Mouse (Mus musculus): ENCODE measurements around the gene Rpl26. TPM values are rescaled to one million over a fixed set of nuclear protein-coding genes. Genes with fewer than 3 reads are reported as not detected.
"Not testable (repeated sequence)": the region's sequence is repeated elsewhere in the genome, so short reads cannot be mapped to it uniquely, and the experiment has no call there.

Gene Rpl26
- polyA plus RNA-seq, 1 experiment from 2014 or later = 951 TPM

GRCm38 (mm10) chr11:68924749-68925148 lies 23.4 kb downstream of the Rpl26 start:
- Histone ChIP-seq H3K4me3 (ENCODE audit: low read length) (no peak overlapping the region), H3K4me2 (ENCODE audit: low read depth, low read length) (no peak overlapping the region), H3K9ac (ENCODE audit: low read length) (no peak overlapping the region), H3K9me3 (ENCODE audit: control insufficient read depth, low read length) (no peaks in the 10 kb centered on the region), H3K27me3 (ENCODE audit: control insufficient read depth, insufficient read depth, low read depth, low read length) (no peaks in the 10 kb centered on the region), H3K4me1 (replicated peaks; ENCODE audit: control insufficient read depth, insufficient read depth, low read length) (no peaks in the 10 kb centered on the region), H3K36me3 (ENCODE audit: control insufficient read depth, insufficient read depth, low read length) (no peaks in the 10 kb centered on the region), H3K27ac (ENCODE audit: low read length) (no peak overlapping the region)
- no peak for ATAC-seq (ENCODE audit: low read depth)
- WGBS = 73% methylated on average over 2 of the region's 2 CpGs

GRCm38 (mm10) chr11:68926981-68927380 lies 25.6 kb downstream of the Rpl26 start, which contains the start of gene Odf4:
Gene Odf4 (minus strand): TSS chr11:68927081.
- Histone ChIP-seq H3K36me3 (ENCODE audit: control insufficient read depth, insufficient read depth, low read length) (no peaks in the 10 kb centered on the region), H3K9ac (ENCODE audit: low read length) (no peak within 1 kb of the TSS), H3K9me3 (ENCODE audit: control insufficient read depth, low read length) (no peaks in the 10 kb centered on the region), H3K4me1 (replicated peaks; ENCODE audit: control insufficient read depth, insufficient read depth, low read length) (no peaks in the 10 kb centered on the region), H3K27ac (ENCODE audit: low read length) (no peak within 1 kb of the TSS), H3K4me3 (ENCODE audit: low read length) (no peak within 1 kb of the TSS), H3K27me3 (ENCODE audit: control insufficient read depth, insufficient read depth, low read depth, low read length) (no peaks in the 10 kb centered on the region), H3K4me2 (ENCODE audit: low read depth, low read length) (no peak within 1 kb of the TSS)
- ATAC-seq (ENCODE audit: low read depth) = no peak
- 73% methylated on average over 3 of the region's 3 CpGs for WGBS

GRCm38 (mm10) chr11:68929947-68930346 lies 28.6 kb downstream of the Rpl26 start:
- H3K4me3 ChIP-seq (ENCODE audit: low read length) = no peak overlapping the region
- ATAC-seq (ENCODE audit: low read depth) = 0 out of 2 replicates have a peak, but pooled peaks have one; percentile 45
- H3K4me2 ChIP-seq (ENCODE audit: low read depth, low read length) = no peak overlapping the region
- 14% methylated on average over 6 of the region's 6 CpGs for WGBS
- H3K36me3 ChIP-seq (ENCODE audit: control insufficient read depth, insufficient read depth, low read length) = no peaks in the 10 kb centered on the region
- H3K27me3 ChIP-seq (ENCODE audit: control insufficient read depth, insufficient read depth, low read depth, low read length) = no peaks in the 10 kb centered on the region
- H3K9me3 ChIP-seq (ENCODE audit: control insufficient read depth, low read length) = no peaks in the 10 kb centered on the region
- H3K4me1 ChIP-seq (replicated peaks; ENCODE audit: control insufficient read depth, insufficient read depth, low read length) = no peaks in the 10 kb centered on the region
- H3K27ac ChIP-seq (ENCODE audit: low read length) = no peak overlapping the region
- H3K9ac ChIP-seq (ENCODE audit: low read length) = no peak overlapping the region

GRCm38 (mm10) chr11:68933885-68934507 lies 32.6 kb downstream of the Rpl26 start:
- Histone ChIP-seq H3K36me3 (ENCODE audit: control insufficient read depth, insufficient read depth, low read length) (no peaks in the 10 kb centered on the region), H3K9ac (ENCODE audit: low read length) (no peak overlapping the region), H3K4me1 (replicated peaks; ENCODE audit: control insufficient read depth, insufficient read depth, low read length) (no peaks in the 10 kb centered on the region), H3K27me3 (ENCODE audit: control insufficient read depth, insufficient read depth, low read depth, low read length) (no peaks in the 10 kb centered on the region), H3K9me3 (ENCODE audit: control insufficient read depth, low read length) (no peaks in the 10 kb centered on the region), H3K4me2 (ENCODE audit: low read depth, low read length) (no peak overlapping the region), H3K27ac (ENCODE audit: low read length) (no peak overlapping the region), H3K4me3 (ENCODE audit: low read length) (no peak overlapping the region)
- ATAC-seq (ENCODE audit: low read depth) = no peak
- WGBS = 59% methylated on average over 5 of the region's 5 CpGs

GRCm38 (mm10) chr11:68936951-68937350 lies 35.6 kb downstream of the Rpl26 start:
- 82% methylated on average over 4 of the region's 4 CpGs for WGBS
- not testable (repeated sequence) for H3K36me3 ChIP-seq (ENCODE audit: control insufficient read depth, insufficient read depth, low read length); H3K27me3 ChIP-seq (ENCODE audit: control insufficient read depth, insufficient read depth, low read depth, low read length); ATAC-seq (ENCODE audit: low read depth); H3K9me3 ChIP-seq (ENCODE audit: control insufficient read depth, low read length); H3K4me1 ChIP-seq (replicated peaks; ENCODE audit: control insufficient read depth, insufficient read depth, low read length); H3K27ac ChIP-seq (ENCODE audit: low read length); H3K4me3 ChIP-seq (ENCODE audit: low read length); H3K9ac ChIP-seq (ENCODE audit: low read length); H3K4me2 ChIP-seq (ENCODE audit: low read depth, low read length)

GRCm38 (mm10) chr11:68939451-68940304 lies 38.3 kb downstream of the Rpl26 start:
- peaks cover 5% of the 10 kb centered on the region; the same call in 1 of the 2 replicates for H3K4me1 ChIP-seq (replicated peaks; ENCODE audit: control insufficient read depth, insufficient read depth, low read length)
- peak overlapping the region; percentile 73 for H3K4me2 ChIP-seq (ENCODE audit: low read depth, low read length)
- peak overlapping the region; percentile 45 for H3K27ac ChIP-seq (ENCODE audit: low read length)
- under 1% methylated on average over 16 of the region's 16 CpGs for WGBS
- 0 out of 2 replicates have a peak, but pooled peaks cover 2% of the 10 kb centered on the region for H3K36me3 ChIP-seq (ENCODE audit: control insufficient read depth, insufficient read depth, low read length)
- H3K4me3 ChIP-seq (ENCODE audit: low read length) = peak overlapping the region; percentile 61
- ATAC-seq (ENCODE audit: low read depth) = peak; percentile 100
- H3K9ac ChIP-seq (ENCODE audit: low read length) = peak overlapping the region; percentile 73
- no peaks in the 10 kb centered on the region for H3K27me3 ChIP-seq (ENCODE audit: control insufficient read depth, insufficient read depth, low read depth, low read length)
- H3K9me3 ChIP-seq (ENCODE audit: control insufficient read depth, low read length) = no peaks in the 10 kb centered on the region

- H3K9me3 ChIP-seq (ENCODE audit: control insufficient read depth, low read length) = no peaks in the 10 kb centered on the region
- peak overlapping the region; percentile 61 for H3K4me3 ChIP-seq (ENCODE audit: low read length)
- H3K27ac ChIP-seq (ENCODE audit: low read length) = no peak overlapping the region
- H3K27me3 ChIP-seq (ENCODE audit: control insufficient read depth, insufficient read depth, low read depth, low read length) = no peaks in the 10 kb centered on the region
- 0 out of 2 replicates have a peak, but pooled peaks cover 2% of the 10 kb centered on the region for H3K36me3 ChIP-seq (ENCODE audit: control insufficient read depth, insufficient read depth, low read length)
- WGBS = 43% methylated on average over 4 of the region's 4 CpGs
- H3K9ac ChIP-seq (ENCODE audit: low read length) = peak overlapping the region; percentile 73
- peaks cover 5% of the 10 kb centered on the region; the same call in 1 of the 2 replicates for H3K4me1 ChIP-seq (replicated peaks; ENCODE audit: control insufficient read depth, insufficient read depth, low read length)
- peak overlapping the region; percentile 73 for H3K4me2 ChIP-seq (ENCODE audit: low read depth, low read length)
- ATAC-seq (ENCODE audit: low read depth) = no peak
These were observed 39.1 kb downstream of the Rpl26 start for GRCm38 (mm10) chr11:68940516-68940915.

GRCm38 (mm10) chr11:68942731-68943130 lies 41.3 kb downstream of the Rpl26 start:
- no peak overlapping the region for H3K4me3 ChIP-seq (ENCODE audit: low read length)
- H3K4me1 ChIP-seq (replicated peaks; ENCODE audit: control insufficient read depth, insufficient read depth, low read length) = peaks cover 5% of the 10 kb centered on the region; the same call in 1 of the 2 replicates
- peaks cover 2% of the 10 kb centered on the region; the same call in 1 of the 2 replicates for H3K27me3 ChIP-seq (ENCODE audit: control insufficient read depth, insufficient read depth, low read depth, low read length)
- no peak overlapping the region for H3K27ac ChIP-seq (ENCODE audit: low read length)
- H3K4me2 ChIP-seq (ENCODE audit: low read depth, low read length) = no peak overlapping the region
- WGBS = 80% methylated on average over 8 of the region's 8 CpGs
- 0 out of 2 replicates have a peak, but pooled peaks cover 2% of the 10 kb centered on the region for H3K36me3 ChIP-seq (ENCODE audit: control insufficient read depth, insufficient read depth, low read length)
- H3K9ac ChIP-seq (ENCODE audit: low read length) = no peak overlapping the region
- ATAC-seq (ENCODE audit: low read depth) = no peak
- H3K9me3 ChIP-seq (ENCODE audit: control insufficient read depth, low read length) = no peaks in the 10 kb centered on the region

- no peak overlapping the region for H3K4me3 ChIP-seq (ENCODE audit: low read length)
- no peak overlapping the region for H3K4me2 ChIP-seq (ENCODE audit: low read depth, low read length)
- peaks cover 3% of the 10 kb centered on the region; the same call in 1 of the 2 replicates for H3K27me3 ChIP-seq (ENCODE audit: control insufficient read depth, insufficient read depth, low read depth, low read length)
- no peak overlapping the region for H3K9ac ChIP-seq (ENCODE audit: low read length)
- no peak for ATAC-seq (ENCODE audit: low read depth)
- 73% methylated on average over 2 of the region's 2 CpGs for WGBS
- no peaks in the 10 kb centered on the region for H3K9me3 ChIP-seq (ENCODE audit: control insufficient read depth, low read length)
- 0 out of 2 replicates have a peak, but pooled peaks cover 2% of the 10 kb centered on the region for H3K36me3 ChIP-seq (ENCODE audit: control insufficient read depth, insufficient read depth, low read length)
- peaks cover 5% of the 10 kb centered on the region; the same call in 1 of the 2 replicates for H3K4me1 ChIP-seq (replicated peaks; ENCODE audit: control insufficient read depth, insufficient read depth, low read length)
- no peak overlapping the region for H3K27ac ChIP-seq (ENCODE audit: low read length)
These were observed 43.9 kb downstream of the Rpl26 start for GRCm38 (mm10) chr11:68945245-68945644.
